Mouse (Mus musculus): ENCODE results near the gene Prmt6. TPM values are rescaled to one million over a fixed set of nuclear protein-coding genes. Genes with fewer than 3 reads are reported as not detected.

Prmt6 gene
- 2.6 and 7.0 TPM in 2 replicates for polyA plus RNA-seq (2011; ENCODE audit: insufficient read depth, insufficient read length, low replicate concordance, missing spikeins)

DNA sequence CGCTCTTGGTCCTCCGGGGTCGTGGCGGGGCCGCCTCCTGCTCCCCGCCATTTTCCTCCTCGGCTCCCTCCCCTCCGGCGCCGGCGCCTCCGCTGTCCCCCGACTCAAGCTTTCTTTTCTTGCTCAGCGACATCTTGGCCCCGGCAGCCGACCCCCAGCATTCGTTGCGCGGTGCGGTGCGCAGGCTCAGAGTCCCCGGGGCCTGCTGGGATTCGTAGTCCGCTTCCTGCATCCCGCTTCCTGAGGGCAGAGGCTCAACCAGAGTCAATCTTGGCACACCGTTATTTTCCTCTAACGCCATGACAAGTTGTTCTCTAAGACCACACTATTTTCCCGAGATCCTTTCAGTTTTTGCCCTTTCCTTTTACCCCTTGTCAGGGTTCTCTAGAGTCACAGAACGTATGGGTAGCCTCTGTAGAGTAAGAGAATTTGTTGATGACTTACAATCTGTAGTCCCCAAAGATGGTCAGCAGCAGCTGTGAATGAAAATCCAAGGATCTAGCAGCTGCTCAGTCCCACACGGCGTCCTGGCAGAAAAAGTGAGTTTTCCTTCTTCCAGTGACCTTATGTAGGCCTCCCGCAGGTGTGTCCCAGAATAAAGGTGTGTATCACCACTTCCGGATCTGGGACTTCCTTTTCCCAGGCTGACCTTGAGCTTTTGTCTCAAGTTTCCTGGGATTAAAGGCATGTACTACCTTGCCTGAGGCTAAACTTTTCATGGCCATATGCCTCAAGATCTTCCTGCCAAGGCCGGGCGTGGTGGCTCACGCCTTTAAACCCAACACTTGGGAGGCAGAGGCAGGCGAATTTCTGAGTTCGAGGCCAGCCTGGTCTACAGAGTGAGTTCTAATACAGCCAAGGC lies at the start of gene Prmt6:
Prmt6 (minus strand) TSS at position 160 of the 862 bp plus-strand sequence.
- Histone ChIP-seq H3K27ac (ENCODE audit: control insufficient read depth, insufficient read depth, low read depth, low read length, poor library complexity) (peak within 1 kb of the TSS; percentile 78), H3K4me1 (ENCODE audit: control insufficient read depth, insufficient read depth, low read length) (no peaks in the 10 kb centered on the region), H3K4me3 (replicated peaks; ENCODE audit: control insufficient read depth, low read depth, low read length) (peak within 1 kb of the TSS; percentile 100)
- TF ChIP-seq CTCF (IDR thresholded peaks at IDR 0.05; ENCODE audit: control insufficient read depth, insufficient read depth, low read length) (no peak), POLR2A (IDR thresholded peaks at IDR 0.05; ENCODE audit: borderline replicate concordance, control insufficient read depth, low read depth, low read length) (no peak; the same call in 1 of the 2 replicates)
- 20% methylated on average over 38 of the region's 38 CpGs for WGBS

DNA sequence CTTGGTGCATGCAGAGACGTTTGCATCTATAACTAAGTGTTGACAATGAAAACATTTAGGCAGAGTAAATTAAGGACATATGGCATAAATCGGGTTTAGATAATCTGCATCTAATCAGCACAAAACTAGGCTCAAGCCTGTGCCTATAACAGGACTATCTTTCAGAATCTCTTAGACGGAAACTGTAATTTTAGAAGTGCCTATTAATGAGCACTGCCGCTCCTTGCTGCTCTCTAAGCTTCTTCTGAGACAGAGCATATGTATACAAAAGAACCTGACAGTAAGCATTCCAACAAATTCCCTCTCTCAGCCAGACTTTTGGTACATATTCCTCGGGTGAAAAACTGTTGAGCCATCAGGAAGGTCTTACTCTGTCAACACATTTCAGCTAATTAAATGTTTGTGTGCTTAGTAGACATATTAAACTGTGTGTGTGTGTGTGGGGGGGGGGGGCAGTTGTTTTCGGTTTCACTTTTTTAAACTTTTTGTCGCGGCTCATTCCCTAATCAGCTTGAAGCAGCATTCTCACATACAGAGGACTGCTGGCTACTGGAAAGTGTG lies 39.8 kb upstream of the Prmt6 start:
- no peak for TF ChIP-seq CTCF (IDR thresholded peaks at IDR 0.05; ENCODE audit: control insufficient read depth, insufficient read depth, low read length)
- no peak for TF ChIP-seq POLR2A (IDR thresholded peaks at IDR 0.05; ENCODE audit: borderline replicate concordance, control insufficient read depth, low read depth, low read length)
- no peak overlapping the region for H3K4me3 ChIP-seq (replicated peaks; ENCODE audit: control insufficient read depth, low read depth, low read length)
- no peak overlapping the region for H3K27ac ChIP-seq (ENCODE audit: control insufficient read depth, insufficient read depth, low read depth, low read length, poor library complexity)
- H3K4me1 ChIP-seq (ENCODE audit: control insufficient read depth, insufficient read depth, low read length): no peaks in the 10 kb centered on the region
- WGBS: 81% methylated on average over 8 of the region's 8 CpGs

GRCm38 (mm10) chr3:110282651-110283050 lies 31.9 kb upstream of the Prmt6 start:
- Histone ChIP-seq H3K4me1 (ENCODE audit: control insufficient read depth, insufficient read depth, low read length) (no peaks in the 10 kb centered on the region), H3K4me3 (replicated peaks; ENCODE audit: control insufficient read depth, low read depth, low read length) (no peak overlapping the region), H3K27ac (ENCODE audit: control insufficient read depth, insufficient read depth, low read depth, low read length, poor library complexity) (no peak overlapping the region)
- 75% methylated on average over 5 of the region's 5 CpGs for WGBS
- TF ChIP-seq POLR2A (IDR thresholded peaks at IDR 0.05; ENCODE audit: borderline replicate concordance, control insufficient read depth, low read depth, low read length) (no peak), CTCF (IDR thresholded peaks at IDR 0.05; ENCODE audit: control insufficient read depth, insufficient read depth, low read length) (no peak)

DNA sequence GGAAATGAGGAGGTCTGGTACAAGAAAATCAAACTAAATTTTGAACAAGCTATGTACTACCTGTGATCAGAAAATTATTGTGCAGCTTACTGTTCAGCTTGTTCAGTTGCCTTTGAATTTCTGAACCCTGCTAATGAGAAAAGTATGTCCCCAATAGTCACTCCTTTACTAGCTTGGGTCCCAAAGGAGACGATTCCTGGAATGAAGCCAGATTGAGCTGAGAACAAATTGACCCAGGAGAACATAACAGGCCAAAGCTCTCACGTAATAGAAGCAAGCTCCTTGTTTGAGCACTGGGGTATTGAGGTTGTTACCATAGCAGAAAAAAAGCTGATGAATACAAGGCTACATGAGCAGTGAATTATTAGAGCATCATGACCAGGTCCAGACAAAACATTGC lies 17.0 kb upstream of the Prmt6 start:
- Histone ChIP-seq H3K4me1 (ENCODE audit: control insufficient read depth, insufficient read depth, low read length) (no peaks in the 10 kb centered on the region), H3K27ac (ENCODE audit: control insufficient read depth, insufficient read depth, low read depth, low read length, poor library complexity) (no peak overlapping the region), H3K4me3 (replicated peaks; ENCODE audit: control insufficient read depth, low read depth, low read length) (no peak overlapping the region)
- TF ChIP-seq CTCF (IDR thresholded peaks at IDR 0.05; ENCODE audit: control insufficient read depth, insufficient read depth, low read length): no peak
- WGBS: 62% methylated on average over 2 of the region's 2 CpGs

GRCm38 (mm10) chr3:110253105-110253504 lies 2.3 kb upstream of the Prmt6 start:
- 77% methylated on average over 4 of the region's 4 CpGs for WGBS
- no peak for TF ChIP-seq CTCF (IDR thresholded peaks at IDR 0.05; ENCODE audit: control insufficient read depth, insufficient read depth, low read length)
- TF ChIP-seq POLR2A (IDR thresholded peaks at IDR 0.05; ENCODE audit: borderline replicate concordance, control insufficient read depth, low read depth, low read length): no peak
- Histone ChIP-seq H3K4me1 (ENCODE audit: control insufficient read depth, insufficient read depth, low read length) (no peaks in the 10 kb centered on the region), H3K4me3 (replicated peaks; ENCODE audit: control insufficient read depth, low read depth, low read length) (no peak overlapping the region), H3K27ac (ENCODE audit: control insufficient read depth, insufficient read depth, low read depth, low read length, poor library complexity) (no peak overlapping the region)

DNA sequence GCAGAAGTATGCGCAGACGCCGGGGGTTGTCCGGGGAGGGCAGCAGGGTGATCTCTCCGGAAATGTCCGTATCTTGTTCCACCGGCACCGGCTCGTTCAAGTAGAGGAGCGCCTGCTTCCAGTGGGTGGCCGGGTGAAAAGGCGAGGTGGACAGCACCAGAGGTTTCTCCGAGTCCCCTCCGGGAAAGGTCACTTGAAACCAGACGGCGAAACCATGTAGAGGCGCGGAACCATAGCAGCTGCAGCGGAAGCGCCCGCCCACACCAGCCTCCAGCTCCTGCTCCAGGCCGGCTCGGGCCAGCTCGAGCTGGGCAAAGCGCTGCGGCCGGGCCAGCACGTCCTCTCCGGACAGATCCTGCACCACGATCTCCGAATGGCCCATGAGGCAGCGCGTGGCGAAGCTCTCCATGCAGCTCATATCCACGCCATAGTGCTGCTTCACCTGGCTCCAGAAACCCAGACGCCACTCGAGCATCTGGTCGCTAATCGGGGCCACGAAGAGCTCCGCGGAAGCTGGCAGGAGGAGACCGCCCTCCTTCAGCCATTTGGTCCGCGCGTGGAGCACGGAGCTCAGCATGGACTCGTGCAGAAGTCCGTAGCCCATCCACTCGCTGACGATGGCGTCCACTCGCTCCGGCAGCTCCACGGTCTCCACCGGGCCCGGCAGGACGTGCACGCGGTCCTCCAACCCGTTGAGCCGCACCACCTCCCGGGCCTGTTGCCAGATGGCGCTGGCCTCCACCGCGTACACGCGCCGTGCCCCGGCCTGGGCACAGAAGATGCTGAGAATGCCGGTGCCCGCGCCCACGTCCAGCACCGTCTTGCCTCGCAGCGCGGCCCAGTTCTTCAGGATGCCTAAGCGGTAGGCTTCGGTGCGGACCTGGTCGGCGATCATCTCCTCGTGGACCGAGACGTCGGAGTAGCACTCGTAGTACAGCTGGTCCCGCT lies 633 bp downstream of the Prmt6 start:
- Histone ChIP-seq H3K27ac (ENCODE audit: control insufficient read depth, insufficient read depth, low read depth, low read length, poor library complexity) (peak overlapping the region; percentile 78), H3K4me3 (replicated peaks; ENCODE audit: control insufficient read depth, low read depth, low read length) (peak overlapping the region; percentile 100), H3K4me1 (ENCODE audit: control insufficient read depth, insufficient read depth, low read length) (no peaks in the 10 kb centered on the region)
- WGBS: under 1% methylated on average over 89 of the region's 89 CpGs
- no peak for TF ChIP-seq CTCF (IDR thresholded peaks at IDR 0.05; ENCODE audit: control insufficient read depth, insufficient read depth, low read length)
- peak; percentile 26; the same call in 1 of the 2 replicates for TF ChIP-seq POLR2A (IDR thresholded peaks at IDR 0.05; ENCODE audit: borderline replicate concordance, control insufficient read depth, low read depth, low read length)

- Histone ChIP-seq H3K4me1 (ENCODE audit: control insufficient read depth, insufficient read depth, low read length) (no peaks in the 10 kb centered on the region), H3K4me3 (replicated peaks; ENCODE audit: control insufficient read depth, low read depth, low read length) (no peak overlapping the region), H3K27ac (ENCODE audit: control insufficient read depth, insufficient read depth, low read depth, low read length, poor library complexity) (no peak overlapping the region)
- no peak for TF ChIP-seq CTCF (IDR thresholded peaks at IDR 0.05; ENCODE audit: control insufficient read depth, insufficient read depth, low read length)
- TF ChIP-seq POLR2A (IDR thresholded peaks at IDR 0.05; ENCODE audit: borderline replicate concordance, control insufficient read depth, low read depth, low read length): no peak
- WGBS: 58% methylated on average over 1 of the region's 1 CpGs
Measured at GRCm38 (mm10) chr3:110236819-110237463, 13.9 kb downstream of the Prmt6 start.

Other genes starting within 250 kb of the Prmt6 start
- not detected in 2 replicates for gene Ntng1, start 107.0 kb downstream of the Prmt6 start, polyA plus RNA-seq (2011; ENCODE audit: insufficient read depth, insufficient read length, low replicate concordance, missing spikeins)